24 mouse cellular contexts compared by ENCODE assay signal in genomic region chr7:127585031-127585430, GRCm38 (mm10). TPM values are rescaled to one million over a fixed set of nuclear protein-coding genes. Genes with fewer than 3 reads are reported as not detected.
DNase-seq lines count a peak whose midpoint lies in the region; ATAC-seq and TF ChIP-seq lines count a peak whose summit lies in the region.
"Had no signal": no experiment of that assay in that cellular context is flagged by ENCODE, and none has a peak within 500 bp of the region (broad histone marks: within the 10 kb centered on the region; RNA-seq: fewer than 3 reads in every experiment).

No protein-coding gene starts in this region.

- H3K9me3 ChIP-seq in neural tube, embryonic 12.5 days, result no peaks in the 10 kb centered on the region
- H3K9me3 ChIP-seq in neural tube, embryonic 15.5 days (replicated peaks), result no peaks in the 10 kb centered on the region
- H3K9me3 ChIP-seq in liver, postnatal 0 days (ENCODE audit: low read length), result no peaks in the 10 kb centered on the region
- H3K9me3 ChIP-seq: embryonic facial prominence, embryonic 12.5 days; forebrain, embryonic 15.5 days; hindbrain, embryonic 12.5 days; limb, embryonic 15.5 days; midbrain, embryonic 12.5 days had no signal

- H3K4me2 ChIP-seq in neural tube, embryonic 12.5 days (replicated peaks), result no peak overlapping the region
- H3K4me2 ChIP-seq in neural tube, embryonic 15.5 days, result no peak overlapping the region
- H3K4me2 ChIP-seq in liver, postnatal 0 days (ENCODE audit: low read depth, low read length), result no peak overlapping the region
- H3K4me2 ChIP-seq: embryonic facial prominence, embryonic 12.5 days; forebrain, embryonic 15.5 days; hindbrain, embryonic 12.5 days; limb, embryonic 15.5 days; midbrain, embryonic 12.5 days had no signal

- peaks cover 51% of the 10 kb centered on the region for H3K36me3 ChIP-seq in neural tube, embryonic 12.5 days
- peaks cover 42% of the 10 kb centered on the region for H3K36me3 ChIP-seq in neural tube, embryonic 15.5 days
- peaks cover 39% of the 10 kb centered on the region for H3K36me3 ChIP-seq in liver, postnatal 0 days (replicated peaks; ENCODE audit: insufficient read depth, low read length)

- no peak for TF ChIP-seq CTCF in liver, postnatal 0 days (IDR thresholded peaks at IDR 0.05; ENCODE audit: low read depth)

- no peaks in the 10 kb centered on the region for H3K27me3 ChIP-seq in neural tube, embryonic 12.5 days (replicated peaks)
- no peaks in the 10 kb centered on the region for H3K27me3 ChIP-seq in neural tube, embryonic 15.5 days (replicated peaks)
- H3K27me3 ChIP-seq in liver, postnatal 0 days (ENCODE audit: insufficient read depth, low read length), result no peaks in the 10 kb centered on the region
- H3K27me3 ChIP-seq: CH12.LX; embryonic facial prominence, embryonic 12.5 days; forebrain, embryonic 15.5 days; hindbrain, embryonic 12.5 days; limb, embryonic 15.5 days; midbrain, embryonic 12.5 days had no signal

- peaks cover 18% of the 10 kb centered on the region for H3K4me1 ChIP-seq in neural tube, embryonic 12.5 days
- peaks cover 19% of the 10 kb centered on the region for H3K4me1 ChIP-seq in neural tube, embryonic 15.5 days
- H3K4me1 ChIP-seq in liver, postnatal 0 days (ENCODE audit: insufficient read depth), result peaks cover 16% of the 10 kb centered on the region

- H3K9ac ChIP-seq in neural tube, embryonic 12.5 days, result 0 out of 2 replicates have a peak overlapping the region, but pooled peaks have one; percentile 8
- no peak overlapping the region for H3K9ac ChIP-seq in neural tube, embryonic 15.5 days (replicated peaks)
- no peak overlapping the region for H3K9ac ChIP-seq in liver, postnatal 0 days (replicated peaks)
- H3K9ac ChIP-seq: embryonic facial prominence, embryonic 12.5 days; forebrain, embryonic 15.5 days; hindbrain, embryonic 12.5 days; limb, embryonic 15.5 days; midbrain, embryonic 12.5 days had no signal

- no peak overlapping the region for H3K27ac ChIP-seq in neural tube, embryonic 12.5 days
- H3K27ac ChIP-seq in neural tube, embryonic 15.5 days (replicated peaks), result no peak overlapping the region
- H3K27ac ChIP-seq in liver, postnatal 0 days (ENCODE audit: low read depth), result peak overlapping the region; percentile 39; the same call in 1 of the 2 replicates
- H3K27ac ChIP-seq: embryonic facial prominence, embryonic 12.5 days; forebrain, embryonic 15.5 days; hindbrain, embryonic 12.5 days; limb, embryonic 15.5 days; macrophage; midbrain, embryonic 12.5 days; stomach, postnatal 0 days had no signal

- DNase-seq in liver, postnatal 0 days, result no peak
- DNase-seq in lung, postnatal 36 days, result peak; percentile 62
- no peak for DNase-seq in layer of hippocampus, adult 9-11 months
- DNase-seq in ovary, postnatal 36 days (ENCODE audit: low spot score), result no peak
- DNase-seq in adrenal gland, adult 18-20 months (ENCODE audit: low spot score in 2 of 2), result no peak
- DNase-seq: adrenal gland, adult 2 months; cerebellum, adult 9-11 months; gastrocnemius, postnatal 25 days; kidney, adult 18-20 months; kidney, postnatal 10 days; retina, postnatal 1 day; right cerebral cortex, postnatal 4 days; thymus, postnatal 14 days had no signal

- no peak overlapping the region for H3K4me3 ChIP-seq in neural tube, embryonic 12.5 days
- H3K4me3 ChIP-seq in neural tube, embryonic 15.5 days (replicated peaks), result no peak overlapping the region
- no peak overlapping the region for H3K4me3 ChIP-seq in liver, postnatal 0 days (ENCODE audit: low read depth, low read length)
- H3K4me3 ChIP-seq: embryonic facial prominence, embryonic 12.5 days; forebrain, embryonic 15.5 days; hindbrain, embryonic 12.5 days; limb, embryonic 15.5 days; midbrain, embryonic 12.5 days had no signal

- ATAC-seq in neural tube, embryonic 12.5 days (ENCODE audit: low FRiP score, low read depth), result no peak
- ATAC-seq in neural tube, embryonic 15.5 days (ENCODE audit: low FRiP score), result no peak
- no peak for ATAC-seq in liver, postnatal 0 days
- ATAC-seq: forebrain, embryonic 15.5 days had no signal

- no peak for TF ChIP-seq EP300 in liver, postnatal 0 days (IDR thresholded peaks at IDR 0.05; ENCODE audit: low read depth)

- 91% methylated on average over 7 of the region's 7 CpGs for WGBS in neural tube, embryonic 12.5 days
- 86% methylated on average over 7 of the region's 7 CpGs for WGBS in neural tube, embryonic 15.5 days
- WGBS in liver, postnatal 0 days (ENCODE audit: insufficient replicate concordance), result 73% methylated on average over 7 of the region's 7 CpGs

RNA-seq across cellular contexts. Expression of gene Ccdc189, which starts 3.4 kb away (rescaled TPM):
- polyA plus RNA-seq in neural tube, embryonic 12.5 days (2016; fragmentation: Nextera tagmentation; extraction: Ambion mirVana), result 14.0 and 14.1 TPM in 2 replicates
- polyA plus RNA-seq in neural tube, embryonic 15.5 days (2015; fragmentation: Nextera tagmentation; extraction: Ambion mirVana), result 7.1 and 7.4 TPM in 2 replicates
- 4.4 and 4.7 TPM in 2 replicates for polyA plus RNA-seq in liver, postnatal 0 days (2015; fragmentation: Nextera tagmentation; extraction: Ambion mirVana)
- total RNA-seq in adrenal gland, adult 18-20 months (2021), result 1 to 10 TPM; 8.4 to 8.5 TPM

RNA-seq across cellular contexts. Expression of gene Rnf40, which starts 3.5 kb away (rescaled TPM):
- polyA plus RNA-seq in neural tube, embryonic 12.5 days (2016; fragmentation: Nextera tagmentation; extraction: Ambion mirVana), result 54.1 and 61.2 TPM in 2 replicates
- 37.9 and 38.5 TPM in 2 replicates for polyA plus RNA-seq in neural tube, embryonic 15.5 days (2015; fragmentation: Nextera tagmentation; extraction: Ambion mirVana)
- polyA plus RNA-seq in liver, postnatal 0 days (2015; fragmentation: Nextera tagmentation; extraction: Ambion mirVana), result 10.3 and 12.4 TPM in 2 replicates
- 10 to 100 TPM; 54.1 to 64.1 TPM for total RNA-seq in adrenal gland, adult 18-20 months (2021)

RNA-seq across cellular contexts. Expression of gene Phkg2, which starts 11.9 kb away (rescaled TPM):
- 49.2 and 54.8 TPM in 2 replicates for polyA plus RNA-seq in neural tube, embryonic 12.5 days (2016; fragmentation: Nextera tagmentation; extraction: Ambion mirVana)
- polyA plus RNA-seq in neural tube, embryonic 15.5 days (2015; fragmentation: Nextera tagmentation; extraction: Ambion mirVana), result 57.4 and 60.6 TPM in 2 replicates
- polyA plus RNA-seq in liver, postnatal 0 days (2015; fragmentation: Nextera tagmentation; extraction: Ambion mirVana), result 14.5 and 17.0 TPM in 2 replicates
- total RNA-seq in adrenal gland, adult 18-20 months (2021), result 10 to 100 TPM; 37.1 to 38.0 TPM

RNA-seq across cellular contexts. Expression of gene Tmem265, which starts 23.8 kb away (rescaled TPM):
- polyA plus RNA-seq in neural tube, embryonic 12.5 days (2016; fragmentation: Nextera tagmentation; extraction: Ambion mirVana), result 4.1 and 6.1 TPM in 2 replicates
- 6.9 and 7.3 TPM in 2 replicates for polyA plus RNA-seq in neural tube, embryonic 15.5 days (2015; fragmentation: Nextera tagmentation; extraction: Ambion mirVana)
- polyA plus RNA-seq in liver, postnatal 0 days (2015; fragmentation: Nextera tagmentation; extraction: Ambion mirVana), result 3.3 and 3.5 TPM in 2 replicates
- total RNA-seq in adrenal gland, adult 18-20 months (2021), result not detected
- total RNA-seq: adrenal gland, adult 2 months; gastrocnemius, postnatal 25 days had no signal
- polyA plus RNA-seq: cortical plate, adult 2 months; macrophage had no signal

RNA-seq across cellular contexts. Expression of gene Zfp629, which starts 30.6 kb away (rescaled TPM):
- 31.8 and 35.3 TPM in 2 replicates for polyA plus RNA-seq in neural tube, embryonic 12.5 days (2016; fragmentation: Nextera tagmentation; extraction: Ambion mirVana)
- 14.5 and 15.8 TPM in 2 replicates for polyA plus RNA-seq in neural tube, embryonic 15.5 days (2015; fragmentation: Nextera tagmentation; extraction: Ambion mirVana)
- 1.8 and 2.0 TPM in 2 replicates for polyA plus RNA-seq in liver, postnatal 0 days (2015; fragmentation: Nextera tagmentation; extraction: Ambion mirVana)
- total RNA-seq in adrenal gland, adult 18-20 months (2021), result 10 to 100 TPM; 16.4 to 16.5 TPM
